ENCODE assay signal across 17 mouse cellular contexts in the genomic region with DNA sequence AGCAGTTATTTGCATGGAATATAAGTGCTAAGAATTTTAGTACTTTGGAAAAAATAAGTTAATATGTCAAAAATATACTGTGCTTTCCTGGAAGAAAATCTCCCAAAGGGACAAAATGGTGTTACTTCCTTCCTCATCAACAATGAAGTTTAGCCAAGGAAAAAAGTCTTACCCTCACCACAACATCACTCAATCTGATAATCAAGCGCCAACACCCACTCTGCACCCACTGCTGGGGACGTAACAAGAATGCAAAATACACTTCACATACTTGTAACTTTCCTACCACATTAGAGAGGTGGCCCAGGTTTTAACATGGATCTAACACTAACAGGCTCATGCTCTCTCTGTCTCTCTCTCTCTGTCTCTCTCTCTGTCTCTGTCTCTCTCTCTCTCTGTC. TPM values are rescaled to one million over a fixed set of nuclear protein-coding genes. Genes with fewer than 3 reads are reported as not detected.
DNase-seq lines count a peak whose midpoint lies in the region; ATAC-seq and TF ChIP-seq lines count a peak whose summit lies in the region.
"Had no signal": no experiment of that assay in that cellular context is flagged by ENCODE, and none has a peak within 500 bp of the region (broad histone marks: within the 10 kb centered on the region; RNA-seq: fewer than 3 reads in every experiment).

No protein-coding gene starts in this region.

- H3K27me3 ChIP-seq in liver, embryonic 14.5 days (ENCODE audit: control insufficient read depth, insufficient read depth, low read length), result no peaks in the 10 kb centered on the region
- H3K27me3 ChIP-seq in hindbrain, embryonic 12.5 days, result no peaks in the 10 kb centered on the region
- H3K27me3 ChIP-seq: forebrain, embryonic 12.5 days; heart, embryonic 12.5 days had no signal

- H3K4me1 ChIP-seq in liver, embryonic 14.5 days (replicated peaks; ENCODE audit: control insufficient read depth in 2 of 2, insufficient read depth in 2 of 2, low read length in 1 of 2), result peaks cover 15 to 22% of the 10 kb centered on the region in 2 experiments
- H3K4me1 ChIP-seq in hindbrain, embryonic 12.5 days, result no peaks in the 10 kb centered on the region
- H3K4me1 ChIP-seq: embryonic facial prominence, embryonic 10.5 days; forebrain, embryonic 12.5 days; heart, embryonic 12.5 days had no signal

- peak; percentile 37 for DNase-seq in liver
- DNase-seq in liver, embryonic 14.5 days (ENCODE audit: low read depth in 3 of 3, low spot score in 3 of 3), result no peak
- DNase-seq in left cerebral cortex, postnatal 14 days (ENCODE audit: low spot score in 2 of 2), result no peak
- no peak for DNase-seq in heart, postnatal 36 days
- DNase-seq in Muller cell, postnatal 12 days (ENCODE audit: inconsistent ontology term), result no peak
- DNase-seq: adrenal gland, postnatal 14 days; cerebellum, adult 18-20 months; cerebellum, postnatal 10 days; forebrain, postnatal 0 days; gastrocnemius, postnatal 14 days had no signal

- H3K4me3 ChIP-seq in liver, embryonic 14.5 days (ENCODE audit: insufficient read depth in 1 of 2, low read depth in 2 of 2, low read length in 2 of 2), result no peak overlapping the region
- no peak overlapping the region for H3K4me3 ChIP-seq in hindbrain, embryonic 12.5 days
- H3K4me3 ChIP-seq: embryonic facial prominence, embryonic 10.5 days; forebrain, embryonic 12.5 days; heart, embryonic 12.5 days had no signal

- ATAC-seq in erythroblast, adult 5-6 weeks (replicated peaks; ENCODE audit: low FRiP score, poor library complexity, severe bottlenecking), result 0 out of 2 replicates have a peak, but pooled peaks have one; percentile 33
- ATAC-seq in liver, embryonic 14.5 days (ENCODE audit: insufficient read depth), result peak; percentile 68; the same call in 1 of the 2 replicates
- ATAC-seq in megakaryocyte progenitor cell, adult 5-6 weeks (replicated peaks; ENCODE audit: poor library complexity), result peak; percentile 32; the same call in 1 of the 2 replicates
- no peak for ATAC-seq in hindbrain, embryonic 12.5 days (ENCODE audit: low FRiP score)
- ATAC-seq: forebrain, postnatal 0 days; hindbrain, embryonic 16.5 days had no signal

- H3K4me2 ChIP-seq in liver, embryonic 14.5 days (ENCODE audit: low read depth), result peak overlapping the region; percentile 46
- no peak overlapping the region for H3K4me2 ChIP-seq in hindbrain, embryonic 12.5 days (replicated peaks)
- H3K4me2 ChIP-seq: forebrain, embryonic 12.5 days; heart, embryonic 12.5 days had no signal

- intact Hi-C loops in left cerebral cortex, postnatal 14 days (cut with DNase I), result no loop called here
- intact Hi-C loops in heart, postnatal 36 days (cut with DNase I), result no loop called here

- TF ChIP-seq EP300 in liver, embryonic 14.5 days (IDR thresholded peaks at IDR 0.05; ENCODE audit: low read depth), result no peak

- peak overlapping the region; percentile 75 for H3K27ac ChIP-seq in liver, embryonic 14.5 days
- H3K27ac ChIP-seq in hindbrain, embryonic 12.5 days, result no peak overlapping the region
- H3K27ac ChIP-seq: embryonic facial prominence, embryonic 10.5 days; forebrain, embryonic 12.5 days had no signal

- no peak for TF ChIP-seq CTCF in liver, embryonic 14.5 days (IDR thresholded peaks at IDR 0.05; ENCODE audit: low read depth)

- H3K36me3 ChIP-seq in liver, embryonic 14.5 days (replicated peaks; ENCODE audit: control insufficient read depth, insufficient read depth, low read depth), result peaks cover 9% of the 10 kb centered on the region
- peaks cover 3% of the 10 kb centered on the region; the same call in 1 of the 2 replicates for H3K36me3 ChIP-seq in hindbrain, embryonic 12.5 days

- no peaks in the 10 kb centered on the region; the same call in 1 of the 2 replicates for H3K9me3 ChIP-seq in liver, embryonic 14.5 days (ENCODE audit: control insufficient read depth, low read length)
- H3K9me3 ChIP-seq in hindbrain, embryonic 12.5 days (replicated peaks), result no peaks in the 10 kb centered on the region
- H3K9me3 ChIP-seq: embryonic facial prominence, embryonic 10.5 days; forebrain, embryonic 12.5 days had no signal

- H3K9ac ChIP-seq in liver, embryonic 14.5 days (replicated peaks), result peak overlapping the region; percentile 50; the same call in 1 of the 2 replicates
- no peak overlapping the region for H3K9ac ChIP-seq in hindbrain, embryonic 12.5 days
- H3K9ac ChIP-seq: forebrain, embryonic 12.5 days; forebrain, postnatal 0 days; heart, embryonic 12.5 days had no signal

- WGBS in liver, embryonic 14.5 days (ENCODE audit: insufficient replicate concordance), result 21% methylated on average over 2 of the region's 2 CpGs
- 93% methylated on average over 2 of the region's 2 CpGs for WGBS in hindbrain, embryonic 12.5 days

RNA-seq across cellular contexts. Expression of a gene that starts 10.3 kb away (rescaled TPM):
- 37.8 and 43.4 TPM in 2 replicates for total RNA-seq in erythroblast, adult 5-6 weeks (2015; ENCODE audit: low replicate concordance)
- 71.8 and 86.0 TPM in 2 replicates for total RNA-seq in erythroblast, adult 5-6 weeks (2017; ENCODE audit: low replicate concordance)
- polyA plus RNA-seq in liver, embryonic 14.5 days (2012; rRNA removed), result 6.6 and 9.5 TPM in 2 replicates
- 16.5 and 17.9 TPM in 2 replicates for polyA plus RNA-seq in liver, embryonic 14.5 days (2014; fragmentation: Nextera tagmentation; extraction: Ambion mirVana)
- 12.4 and 17.0 TPM in 2 replicates for total RNA-seq in megakaryocyte progenitor cell, adult 5-6 weeks (2015)
- 24.1 and 25.7 TPM in 2 replicates for total RNA-seq in megakaryocyte progenitor cell, adult 5-6 weeks (2017)
- total RNA-seq in left cerebral cortex, postnatal 14 days (2021), result 1 to 10 TPM; 7.5 to 9.5 TPM
- total RNA-seq in heart, postnatal 36 days (2021), result 1 to 10 TPM; 2.3 to 3.4 TPM
- 13.0 and 14.4 TPM in 2 replicates for polyA plus RNA-seq in hindbrain, embryonic 12.5 days (2016; fragmentation: Nextera tagmentation; extraction: Ambion mirVana)
